Mouse (Mus musculus): ENCODE results near the gene Abhd11.

GRCm38 (mm10) chr5:134976164-134976563, 32.8 kb upstream of the Abhd11 start:
- TF ChIP-seq CTCF (IDR thresholded peaks at IDR 0.05; ENCODE audit: control insufficient read depth, insufficient read depth, insufficient read length) (no peak), MYOD1 (IDR thresholded peaks at IDR 0.05; ENCODE audit: control insufficient read depth, insufficient read length, low read depth) (no peak)
